ENCODE assay signal across 9 mouse cellular contexts in the genomic region with DNA sequence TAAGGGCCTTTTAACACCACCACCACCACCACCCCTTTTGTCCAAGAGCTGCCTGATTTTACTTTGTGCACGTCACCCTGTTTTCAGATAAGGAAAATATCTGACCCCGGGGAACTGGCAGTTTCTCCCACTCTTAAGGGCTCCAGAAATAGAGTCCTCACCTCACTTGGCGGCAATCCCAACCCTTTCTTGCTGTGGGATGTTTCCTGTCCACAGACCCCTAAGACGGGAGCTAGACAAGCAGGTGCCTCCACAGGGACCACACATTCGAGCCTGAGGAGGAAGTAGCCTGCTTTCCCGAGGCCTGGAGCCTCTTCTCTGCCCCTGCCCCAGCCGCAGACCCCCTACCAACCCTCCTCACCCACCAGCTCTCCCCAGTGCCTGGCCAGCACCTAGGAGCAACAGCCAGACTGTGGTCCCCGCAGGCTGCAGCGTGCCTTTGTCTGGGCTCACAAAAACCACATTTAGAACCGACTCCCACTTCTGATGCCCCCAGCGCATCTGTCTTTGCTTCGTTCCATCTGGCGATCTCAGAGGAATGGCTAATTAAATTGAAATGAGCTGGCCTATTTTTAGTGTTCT. TPM values are rescaled to one million over a fixed set of nuclear protein-coding genes. Genes with fewer than 3 reads are reported as not detected.
A peak's percentile ranks its signal among the peaks of the same experiment; 100 is the strongest.
DNase-seq lines count a peak whose midpoint lies in the region; ATAC-seq and TF ChIP-seq lines count a peak whose summit lies in the region.
"Had no signal": no experiment of that assay in that cellular context is flagged by ENCODE, and none has a peak within 500 bp of the region (broad histone marks: within the 10 kb centered on the region; RNA-seq: fewer than 3 reads in every experiment).

No protein-coding gene starts in this region.

- H3K4me1 ChIP-seq in embryonic facial prominence, embryonic 11.5 days (ENCODE audit: control insufficient read depth, insufficient read depth, low read length): no peaks in the 10 kb centered on the region
- H3K4me1 ChIP-seq in heart, postnatal 0 days (ENCODE audit: control insufficient read depth, insufficient read depth): peaks cover 26% of the 10 kb centered on the region; the same call in 1 of the 2 replicates
- H3K4me1 ChIP-seq: stomach, embryonic 15.5 days had no signal

- TF ChIP-seq EP300 in heart, postnatal 0 days (IDR thresholded peaks at IDR 0.05; ENCODE audit: low read depth): peak; percentile 68

- H3K36me3 ChIP-seq in embryonic facial prominence, embryonic 11.5 days (replicated peaks; ENCODE audit: control insufficient read depth, insufficient read depth, low read depth, low read length): no peaks in the 10 kb centered on the region
- H3K36me3 ChIP-seq in heart, postnatal 0 days (replicated peaks; ENCODE audit: control insufficient read depth, insufficient read depth, low read length): no peaks in the 10 kb centered on the region
- H3K36me3 ChIP-seq: limb, embryonic 15.5 days; stomach, embryonic 15.5 days had no signal

- no peak overlapping the region for H3K4me2 ChIP-seq in embryonic facial prominence, embryonic 11.5 days (ENCODE audit: low read depth, low read length)
- peak overlapping the region; percentile 39 for H3K4me2 ChIP-seq in heart, postnatal 0 days (ENCODE audit: low read depth, low read length)
- H3K4me2 ChIP-seq: limb, embryonic 15.5 days; stomach, embryonic 15.5 days had no signal

- no peak for TF ChIP-seq CTCF in heart, postnatal 0 days (IDR thresholded peaks at IDR 0.05; ENCODE audit: low read depth)

- H3K9me3 ChIP-seq in embryonic facial prominence, embryonic 11.5 days (replicated peaks; ENCODE audit: control insufficient read depth, low read length): no peaks in the 10 kb centered on the region
- no peaks in the 10 kb centered on the region for H3K9me3 ChIP-seq in heart, postnatal 0 days (replicated peaks; ENCODE audit: control insufficient read depth, low read length)
- H3K9me3 ChIP-seq: limb, embryonic 15.5 days; stomach, embryonic 15.5 days had no signal

- peak overlapping the region; percentile 32; the same call in 1 of the 2 replicates for H3K9ac ChIP-seq in embryonic facial prominence, embryonic 11.5 days (replicated peaks; ENCODE audit: low read length)
- peak overlapping the region; percentile 51 for H3K9ac ChIP-seq in heart, postnatal 0 days (replicated peaks; ENCODE audit: low read depth, low read length)
- H3K9ac ChIP-seq: limb, embryonic 15.5 days; stomach, embryonic 15.5 days had no signal

- no peak overlapping the region for H3K27ac ChIP-seq in embryonic facial prominence, embryonic 11.5 days (replicated peaks; ENCODE audit: low read depth, low read length)
- peak overlapping the region; percentile 95 for H3K27ac ChIP-seq in heart, postnatal 0 days (ENCODE audit: low read depth)
- H3K27ac ChIP-seq: limb, embryonic 15.5 days; stomach, embryonic 15.5 days had no signal

- intact Hi-C loops in left cerebral cortex, postnatal 14 days (cut with DNase I): loop anchor here (5.0 kb wide), 4 partner anchors 36 to 569 kb away; partner anchors contain the start of genes Eif2d and Rassf5

- WGBS in embryonic facial prominence, embryonic 11.5 days: 55% methylated on average over 13 of the region's 13 CpGs
- WGBS in heart, postnatal 0 days: 18% methylated on average over 13 of the region's 13 CpGs

- no peaks in the 10 kb centered on the region for H3K27me3 ChIP-seq in embryonic facial prominence, embryonic 11.5 days (ENCODE audit: control insufficient read depth, insufficient read depth, low read length)
- no peaks in the 10 kb centered on the region for H3K27me3 ChIP-seq in heart, postnatal 0 days (ENCODE audit: control insufficient read depth, insufficient read depth, low read length)
- H3K27me3 ChIP-seq: limb, embryonic 15.5 days; stomach, embryonic 15.5 days had no signal

- peak; percentile 41 for DNase-seq in NIH3T3 (ENCODE audit: low read depth)
- DNase-seq in embryonic facial prominence, embryonic 11.5 days (ENCODE audit: low spot score): peak; percentile 15
- peak; percentile 91 for DNase-seq in heart, postnatal 0 days (ENCODE audit: low spot score)
- DNase-seq in left cerebral cortex, postnatal 14 days (ENCODE audit: low spot score in 2 of 2): peak; percentile 75 to 78
- DNase-seq in ovary, adult 18-20 months (ENCODE audit: low spot score): no peak
- DNase-seq in spleen, postnatal 36 days (ENCODE audit: low spot score in 2 of 2): no peak
- DNase-seq in gastrocnemius, adult 8-10 months (ENCODE audit: low spot score in 2 of 2): no peak

- ATAC-seq in embryonic facial prominence, embryonic 11.5 days (replicated peaks; ENCODE audit: insufficient number of reproducible peaks, low FRiP score, low TSS enrichment, low read depth): peak; percentile 27; the same call in 1 of the 2 replicates
- ATAC-seq in heart, postnatal 0 days (ENCODE audit: insufficient read depth, low read depth): peak; percentile 87

- H3K4me3 ChIP-seq in embryonic facial prominence, embryonic 11.5 days (ENCODE audit: low read depth, low read length): no peak overlapping the region
- no peak overlapping the region for H3K4me3 ChIP-seq in heart, postnatal 0 days (ENCODE audit: low read depth, low read length)
- H3K4me3 ChIP-seq: limb, embryonic 15.5 days; stomach, embryonic 15.5 days had no signal

RNA-seq across cellular contexts. Expression of gene Mapkapk2, which starts 18.9 kb away (rescaled TPM):
- polyA plus RNA-seq in embryonic facial prominence, embryonic 11.5 days (2014; fragmentation: Nextera tagmentation; extraction: Ambion mirVana): 44.7 and 45.7 TPM in 2 replicates
- 302 and 348 TPM in 2 replicates for total RNA-seq in heart, postnatal 0 days (2014; rRNA removed; ENCODE audit: low replicate concordance)
- 62.6 and 69.9 TPM in 2 replicates for polyA plus RNA-seq in heart, postnatal 0 days (2015; fragmentation: Nextera tagmentation; extraction: Ambion mirVana)
- 10 to 100 TPM; 25.1 to 26.0 TPM for total RNA-seq in left cerebral cortex, postnatal 14 days (2021)
- 100 to 1,000 TPM; 215 to 257 (median 231) TPM for total RNA-seq in gastrocnemius, adult 8-10 months (2022)

RNA-seq across cellular contexts. Expression of gene Dyrk3, which starts 21.6 kb away (rescaled TPM):
- polyA plus RNA-seq in embryonic facial prominence, embryonic 11.5 days (2014; fragmentation: Nextera tagmentation; extraction: Ambion mirVana): 6.5 and 7.3 TPM in 2 replicates
- 1.3 and 1.4 TPM in 2 replicates for total RNA-seq in heart, postnatal 0 days (2014; rRNA removed; ENCODE audit: low replicate concordance)
- 0.60 and 0.86 TPM in 2 replicates for polyA plus RNA-seq in heart, postnatal 0 days (2015; fragmentation: Nextera tagmentation; extraction: Ambion mirVana)
- total RNA-seq in left cerebral cortex, postnatal 14 days (2021): 10 to 100 TPM in 1 of 2 experiments, 1 to 10 TPM in 1; 9.3 to 19.0 TPM
- total RNA-seq in gastrocnemius, adult 8-10 months (2022): not detected

RNA-seq across cellular contexts. Expression of gene Eif2d, which starts 36.5 kb away (rescaled TPM):
- 63.6 and 66.9 TPM in 2 replicates for polyA plus RNA-seq in embryonic facial prominence, embryonic 11.5 days (2014; fragmentation: Nextera tagmentation; extraction: Ambion mirVana)
- total RNA-seq in heart, postnatal 0 days (2014; rRNA removed; ENCODE audit: low replicate concordance): 16.6 and 27.0 TPM in 2 replicates
- 38.3 and 39.6 TPM in 2 replicates for polyA plus RNA-seq in heart, postnatal 0 days (2015; fragmentation: Nextera tagmentation; extraction: Ambion mirVana)
- 10 to 100 TPM; 35.4 to 39.6 TPM for total RNA-seq in left cerebral cortex, postnatal 14 days (2021)
- total RNA-seq in gastrocnemius, adult 8-10 months (2022): 10 to 100 TPM; 27.9 to 30.4 (median 29.3) TPM

Comparison
In these comparisons a context has a peak if more than half of its experiments do, and no peak if none do; other contexts are left out.
1. DNase-seq: peak in NIH3T3 (single experiment), embryonic facial prominence, embryonic 11.5 days (single experiment), heart, postnatal 0 days (single experiment) and left cerebral cortex, postnatal 14 days (2 of 2); none in ovary, adult 18-20 months (single experiment), spleen, postnatal 36 days (0 of 2) and gastrocnemius, adult 8-10 months (0 of 2).
2. RNA of gene Mapkapk2, which starts 18.9 kb away (total RNA-seq): 302 to 348 TPM in heart, postnatal 0 days and 215 to 257 TPM in gastrocnemius, adult 8-10 months; 25.1 to 26.0 TPM in left cerebral cortex, postnatal 14 days; every median in the first group is over 4 times any median in the second.